Mouse (Mus musculus) lung, postnatal 25 days (tissue): ENCODE measurements at regions not wholly inside any gene's neighbourhood (a gene's known extent, or its start where the extent isn't known, plus 50 kb on each side); places are given as distances from the start of the nearest gene placed in this dataset.

ENCODE experiments used
- DNase-seq: peaks from one replicate; pipeline ENCODE4 v3.0.0; 2022; ENCODE audit warnings: low spot score

GRCm38 (mm10) chr2:166403319-166403718 lies 247.9 kb upstream of the Sulf2 start:
- no peak for DNase-seq

DNA sequence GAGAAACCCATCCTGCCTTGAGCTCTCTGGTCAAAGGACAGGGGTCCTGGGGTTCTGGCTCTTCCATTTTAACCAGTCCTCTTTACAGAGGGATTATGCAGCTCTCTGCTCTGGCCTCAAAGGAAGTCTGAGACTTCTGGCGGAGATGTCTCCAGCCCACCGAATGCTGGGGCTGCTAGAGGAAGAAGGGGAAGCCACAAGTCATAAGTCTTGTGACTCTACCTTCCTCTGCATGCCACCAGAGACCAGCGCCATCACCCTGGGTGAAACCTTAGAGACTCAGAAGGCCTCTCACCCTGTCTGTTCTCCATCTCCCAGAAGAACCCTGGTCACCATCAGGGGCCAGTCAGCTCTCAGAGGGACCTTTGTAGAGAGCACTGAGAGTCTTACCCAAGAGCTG lies 246.4 kb upstream of the Sulf2 start:
- no peak for DNase-seq

DNA sequence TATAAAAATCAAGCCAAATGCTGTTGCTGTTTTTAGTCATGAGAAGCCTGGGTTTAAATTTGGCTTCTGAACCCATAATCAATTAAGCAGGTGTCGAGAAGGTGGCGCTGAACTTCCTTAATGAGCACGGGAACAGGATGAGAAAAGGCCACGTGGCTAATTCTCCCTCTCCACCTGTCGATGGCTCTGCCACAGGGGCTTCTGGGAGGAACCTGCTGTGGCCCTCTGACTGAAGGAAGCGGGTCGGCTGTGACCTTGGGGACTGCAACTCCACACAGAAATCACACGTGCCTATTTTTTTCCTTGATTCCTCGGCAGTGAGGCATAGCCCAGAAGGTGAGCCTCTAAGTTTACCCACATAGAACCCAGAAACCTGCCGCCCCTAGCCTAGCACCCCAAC lies 244.8 kb upstream of the Sulf2 start:
- DNase-seq = no peak

GRCm38 (mm10) chr2:166399140-166399830 lies 243.8 kb upstream of the Sulf2 start:
- DNase-seq = no peak

- DNase-seq = no peak
These were observed 243.3 kb upstream of the Sulf2 start for GRCm38 (mm10) chr2:166398774-166399139.

DNA sequence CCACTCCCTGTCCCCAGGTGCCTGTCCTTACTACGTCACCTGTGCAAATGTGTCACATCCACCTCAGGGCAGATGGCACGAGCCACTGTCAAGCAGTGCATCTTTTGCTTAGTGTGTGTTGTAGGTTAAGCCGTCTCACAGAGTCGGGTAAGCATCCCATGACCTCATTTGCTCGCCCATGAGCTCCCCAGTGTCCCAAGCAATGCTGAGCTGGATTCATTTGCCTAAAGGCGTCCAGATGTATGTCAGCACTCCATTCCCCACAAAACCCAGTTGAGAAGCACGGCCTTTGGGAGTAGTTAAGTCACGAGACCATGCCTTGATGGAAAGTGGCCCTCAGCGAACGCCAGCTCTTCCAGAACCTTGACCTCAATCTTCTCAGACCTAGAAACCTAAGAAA lies 242.7 kb upstream of the Sulf2 start:
- no peak for DNase-seq

GRCm38 (mm10) chr2:166394666-166395065 lies 239.2 kb upstream of the Sulf2 start:
- no peak for DNase-seq

DNA sequence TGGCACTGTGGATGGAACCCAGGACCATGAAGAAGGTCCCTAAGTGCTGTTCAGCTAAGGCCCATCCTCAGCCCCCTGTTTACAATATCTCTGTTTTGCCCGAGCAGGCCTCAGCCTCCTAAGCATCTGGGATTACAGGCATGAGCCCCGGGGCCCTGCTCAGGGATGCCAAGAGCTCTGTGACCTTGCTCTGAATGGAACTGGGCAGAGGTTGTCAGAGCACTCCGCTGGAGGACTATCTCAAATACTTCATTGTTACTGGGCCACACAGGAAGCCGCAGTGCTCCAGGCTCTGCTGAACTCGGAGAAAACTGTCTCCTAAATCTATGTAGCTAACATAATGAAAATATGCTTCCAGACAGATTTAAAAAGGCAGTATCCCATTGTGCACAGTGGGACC lies 235.7 kb upstream of the Sulf2 start:
- DNase-seq = no peak

- no peak for DNase-seq
These were observed 232.6 kb upstream of the Sulf2 start for GRCm38 (mm10) chr2:166388050-166388449.

DNA sequence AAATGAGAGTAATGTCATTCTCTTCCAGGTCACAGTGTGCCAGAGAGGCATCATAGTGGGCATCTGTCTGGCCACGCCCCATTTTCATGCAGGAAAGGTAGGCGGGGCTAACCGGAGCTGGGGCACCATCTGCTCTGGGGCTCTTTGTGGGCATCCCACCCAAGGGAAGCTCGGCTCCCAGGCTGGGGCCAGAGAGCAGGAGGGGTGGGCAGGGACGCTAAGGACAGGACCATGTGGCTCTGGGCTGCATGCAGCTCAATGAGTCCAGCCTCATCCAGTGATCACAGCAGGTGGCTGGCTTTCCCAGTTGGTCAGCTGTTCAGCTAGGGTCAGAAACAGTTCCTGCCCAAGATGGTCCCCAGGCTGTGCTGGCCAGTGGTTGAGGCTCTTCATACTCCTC lies 231.4 kb upstream of the Sulf2 start:
- no peak for DNase-seq

DNA sequence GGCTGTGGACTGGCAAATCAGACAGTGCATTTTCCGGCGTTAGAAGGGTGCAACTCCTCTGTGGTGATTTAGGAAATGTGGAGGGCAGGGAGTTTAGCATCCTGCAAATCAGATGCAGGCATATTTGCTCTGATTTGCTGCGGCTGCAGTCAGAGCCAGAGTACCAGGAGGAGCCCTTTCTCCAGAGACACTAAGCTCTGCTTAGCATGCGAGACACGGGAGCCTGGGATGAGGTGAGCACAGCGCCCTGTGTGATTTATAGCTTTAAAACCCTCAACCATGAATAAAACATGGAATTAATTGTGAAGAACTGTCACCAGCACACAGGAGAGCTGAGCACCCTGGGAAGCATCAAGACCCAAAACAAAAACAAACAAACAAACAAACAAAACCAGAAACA lies 229.1 kb upstream of the Sulf2 start:
- DNase-seq = no peak

DNA sequence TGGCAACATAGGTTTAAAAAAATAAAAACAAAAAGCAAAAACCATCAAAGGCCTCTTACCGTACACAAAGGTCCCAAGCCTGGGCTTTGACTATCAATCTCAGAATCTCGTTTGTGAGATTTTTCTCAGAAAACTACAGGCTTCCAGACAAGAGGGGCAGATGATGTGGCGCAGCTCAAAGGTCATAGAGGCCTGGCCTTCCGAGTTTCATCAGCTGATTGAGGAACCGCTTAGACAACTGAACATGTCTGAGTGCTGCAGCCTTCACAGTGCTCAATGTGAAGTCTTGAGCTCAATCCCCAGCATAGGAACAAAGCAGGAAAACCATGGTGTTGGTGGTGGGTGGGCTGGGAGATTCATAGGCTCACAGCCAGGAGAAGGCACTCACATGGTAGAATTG lies 227.9 kb upstream of the Sulf2 start:
- no peak for DNase-seq

- DNase-seq = no peak
These were observed 226.7 kb upstream of the Sulf2 start for GRCm38 (mm10) chr2:166382180-166382579.

DNA sequence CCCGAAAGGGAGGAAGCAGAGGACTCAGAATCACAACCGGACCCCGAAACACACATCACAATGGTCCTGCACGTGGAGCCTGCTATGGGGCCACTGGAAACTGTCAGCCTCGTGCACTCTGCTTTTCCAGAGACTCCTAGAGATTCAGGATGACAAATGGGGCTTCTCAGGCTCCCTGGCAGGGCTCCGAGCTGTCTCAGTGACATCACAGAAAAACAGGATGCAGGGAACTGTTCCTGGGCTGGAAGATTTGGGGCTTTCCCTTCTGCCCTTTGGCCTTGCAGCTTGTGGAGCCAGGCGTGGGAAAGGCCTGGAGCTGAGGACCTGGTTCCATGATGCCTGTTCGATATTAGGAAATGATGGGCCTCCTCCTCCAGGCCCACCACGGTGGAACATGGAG lies 225.4 kb upstream of the Sulf2 start:
- DNase-seq = no peak

GRCm38 (mm10) chr2:166378325-166378724 lies 222.9 kb upstream of the Sulf2 start:
- no peak for DNase-seq

DNA sequence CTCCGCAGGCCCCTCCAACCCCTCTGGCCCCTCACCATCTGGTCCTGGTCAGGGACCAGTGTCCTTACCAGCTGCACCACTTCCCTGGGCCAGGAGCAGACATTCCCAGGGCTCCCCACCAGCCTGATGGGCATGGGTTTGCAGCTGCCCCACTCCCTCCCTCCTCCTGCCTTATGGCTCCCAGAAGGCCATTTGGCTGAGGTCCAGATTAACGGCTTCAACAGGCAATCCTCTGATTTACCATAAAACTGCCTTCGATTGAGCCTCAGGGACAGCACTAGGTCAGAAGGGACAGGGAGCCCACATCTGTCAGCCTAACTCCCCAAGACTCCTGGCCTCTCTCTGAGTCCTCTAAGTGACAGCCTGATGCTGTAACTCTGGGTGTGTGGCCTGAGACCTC lies 221.9 kb upstream of the Sulf2 start:
- no peak for DNase-seq

DNA sequence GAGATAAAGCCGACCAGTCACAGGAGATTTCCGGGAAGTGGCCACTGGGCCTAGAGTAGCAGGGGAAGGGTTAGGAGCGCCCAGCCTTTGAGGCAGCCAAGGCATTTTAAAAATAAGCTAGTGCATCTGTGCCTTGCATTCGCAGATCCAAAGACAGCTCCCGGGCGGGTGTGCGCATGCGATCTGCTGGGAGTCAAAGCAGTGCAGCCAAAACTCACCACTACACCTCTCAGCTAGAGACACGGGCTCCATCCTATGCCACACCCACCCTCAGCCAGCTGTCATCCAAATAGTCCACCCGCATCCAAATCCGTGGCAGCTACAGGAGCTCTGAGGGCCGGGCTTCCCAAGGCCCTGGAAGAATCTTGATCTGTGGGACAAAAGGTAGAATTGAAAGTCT lies 220.2 kb upstream of the Sulf2 start:
- DNase-seq = no peak

DNA sequence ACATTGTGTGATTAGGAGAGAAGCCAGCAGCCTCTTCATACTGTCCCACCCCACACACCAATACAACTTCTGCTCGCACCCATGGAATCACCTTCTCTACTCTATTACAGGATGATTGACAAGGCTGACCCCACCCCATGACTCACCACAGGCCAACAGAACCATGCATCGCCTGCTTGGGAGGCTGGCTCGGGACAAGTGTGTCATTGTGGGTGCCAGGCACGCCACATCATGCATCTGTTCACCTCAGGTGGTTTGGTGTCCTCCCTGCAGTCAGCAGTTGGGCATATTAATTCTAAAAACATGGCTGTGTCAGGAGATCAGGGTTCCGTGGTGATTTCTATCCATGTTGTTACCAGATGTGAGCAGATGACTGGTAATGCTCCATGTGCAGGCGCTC lies 215.3 kb upstream of the Sulf2 start:
- DNase-seq = no peak

- no peak for DNase-seq
These were observed 206.2 kb upstream of the Sulf2 start for GRCm38 (mm10) chr2:166361645-166362044.

GRCm38 (mm10) chr2:166360786-166361185 lies 205.3 kb upstream of the Sulf2 start:
- no peak for DNase-seq

DNA sequence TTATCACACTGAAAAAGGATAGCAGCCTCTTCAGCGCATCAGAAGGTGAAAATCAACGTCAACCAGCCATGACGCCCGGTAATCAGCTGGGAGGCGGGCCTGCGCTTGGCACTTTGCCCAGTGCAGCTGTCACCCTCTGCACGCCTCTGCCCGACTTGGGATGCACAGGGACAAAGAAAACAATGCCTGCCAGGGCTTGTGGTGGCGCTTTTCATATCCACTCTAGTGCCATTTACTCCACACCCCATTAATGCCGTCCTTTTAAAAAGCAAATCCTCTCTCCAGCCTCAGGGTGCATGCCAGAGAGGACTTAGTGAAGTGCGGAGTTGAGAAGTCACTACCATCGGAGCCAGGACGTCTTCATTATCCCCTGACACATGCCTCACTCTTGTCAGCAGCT lies 204.5 kb upstream of the Sulf2 start:
- no peak for DNase-seq

- no peak for DNase-seq
These were observed 202.4 kb upstream of the Sulf2 start for GRCm38 (mm10) chr2:166357824-166358223.

GRCm38 (mm10) chr2:166355944-166356343 lies 200.5 kb upstream of the Sulf2 start:
- DNase-seq = no peak

DNA sequence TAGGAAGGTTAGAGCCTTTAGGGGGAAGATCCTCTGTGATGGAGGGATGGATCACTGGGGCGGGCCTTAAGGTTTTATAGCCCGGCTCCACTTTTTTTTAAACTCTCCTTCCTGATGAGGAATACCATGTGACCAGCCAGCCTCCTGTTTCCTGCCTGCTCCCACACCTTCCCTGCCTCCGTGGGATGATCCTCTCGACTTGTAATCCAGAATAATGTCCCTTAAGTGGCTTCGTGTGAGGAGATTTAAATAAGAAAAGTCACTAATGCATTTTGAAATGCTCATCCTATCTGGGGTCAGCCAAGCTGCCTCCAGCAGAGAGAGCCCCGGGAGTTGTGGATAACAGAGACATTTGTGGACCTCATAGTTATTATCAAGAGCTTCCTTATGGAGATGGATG lies 200.0 kb upstream of the Sulf2 start:
- no peak for DNase-seq

- DNase-seq = no peak
These were observed 198.9 kb upstream of the Sulf2 start for GRCm38 (mm10) chr2:166354391-166354790.
